Mouse (Mus musculus): ENCODE results near the gene Lpo.

The Lpo gene

DNA sequence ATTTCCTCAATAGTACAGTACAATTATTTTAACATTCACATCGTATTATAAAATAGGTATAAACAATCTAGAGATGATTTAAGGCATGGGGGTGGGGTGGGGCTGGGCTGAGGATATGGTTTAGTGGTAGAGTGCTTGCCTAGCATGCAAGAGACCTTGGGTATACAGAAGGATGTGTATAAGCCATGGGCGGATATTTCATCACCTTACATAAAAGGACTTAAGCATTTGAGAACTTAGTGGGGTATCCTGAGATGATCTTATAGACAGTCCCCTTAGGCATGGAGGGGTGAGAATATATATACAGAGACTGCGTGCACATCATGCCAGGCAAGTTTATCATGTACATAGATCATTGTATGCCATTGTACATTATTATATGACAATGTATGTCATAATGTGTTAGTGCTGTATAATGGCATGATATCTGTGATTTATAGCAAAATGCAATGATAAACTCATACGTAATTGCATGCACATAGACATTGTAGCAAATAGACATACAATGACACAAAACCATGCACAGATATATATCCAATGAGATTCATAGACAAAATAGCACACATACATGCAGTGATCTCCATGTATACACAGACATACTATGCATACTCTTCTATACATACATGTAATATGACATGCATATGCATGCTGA lies 69.0 kb downstream of the Lpo start:
- no peak for DNase-seq (ENCODE audit: low spot score in 2 of 2)

- DNase-seq (ENCODE audit: low spot score in 2 of 2): no peak
Measured at GRCm38 (mm10) chr11:87758161-87758911, 69.8 kb downstream of the Lpo start.

DNA sequence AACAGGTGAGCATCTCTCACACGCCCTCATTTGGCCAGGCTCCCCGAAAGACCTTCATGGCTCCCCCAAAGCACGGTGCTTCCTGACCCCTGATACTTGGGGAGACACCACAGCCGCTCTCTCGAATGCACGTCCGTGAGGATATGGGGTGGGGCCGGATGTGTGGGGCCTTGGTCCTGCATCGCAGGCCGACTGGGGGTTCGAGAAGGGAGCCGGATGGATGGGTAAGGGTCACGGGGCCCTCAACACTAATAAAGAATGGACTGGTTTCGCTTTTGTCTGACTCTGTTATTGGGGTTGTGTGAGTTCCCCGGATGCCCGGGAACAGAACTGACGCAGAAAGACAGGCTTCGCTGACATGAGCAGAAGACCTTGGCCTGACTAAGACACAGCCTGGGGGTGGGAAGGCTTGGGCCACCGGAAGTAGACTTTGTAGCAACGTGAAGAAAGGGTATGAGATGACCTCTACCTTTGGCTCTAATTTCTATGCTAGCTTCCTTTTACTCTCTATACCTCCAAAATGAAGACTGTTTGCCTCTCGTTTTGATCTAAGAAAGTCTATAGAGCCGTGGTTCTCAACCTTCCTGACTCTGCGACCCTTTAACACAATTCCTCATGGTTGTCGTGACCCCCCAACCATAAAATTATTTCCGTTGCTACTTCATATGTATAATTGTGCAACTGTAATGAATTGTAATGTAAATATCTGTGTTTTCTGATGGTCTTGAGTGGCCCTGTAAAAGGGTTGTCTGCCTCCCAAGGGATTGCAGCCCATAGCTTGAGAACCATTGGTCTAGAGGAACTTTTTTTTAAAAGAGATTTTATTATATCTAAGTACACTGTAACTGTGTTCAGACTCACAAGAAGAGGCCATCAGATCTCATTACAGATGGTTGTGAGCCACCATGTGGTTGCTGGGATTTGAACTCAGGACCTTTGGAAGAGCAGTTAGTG lies 70.8 kb downstream of the Lpo start:
- DNase-seq (ENCODE audit: low spot score in 2 of 2): no peak
